13 mouse cellular contexts compared by ENCODE assay signal in genomic region chr12:100293956-100294355, GRCm38 (mm10).
DNase-seq lines count a peak whose midpoint lies in the region; ATAC-seq lines count a peak whose summit lies in the region.
"Had no signal": no experiment of that assay in that cellular context is flagged by ENCODE, and none has a peak within 500 bp of the region (broad histone marks: within the 10 kb centered on the region; RNA-seq: fewer than 3 reads in every experiment).

No protein-coding gene starts in this region.

- intact Hi-C loops in gastrocnemius, postnatal 14 days (cut with DNase I; ENCODE audit: low total_unique reads) = no loop called here
- intact Hi-C loops in left cerebral cortex, postnatal 4 days (cut with DNase I) = no loop called here

- 68% methylated on average over 9 of the region's 9 CpGs for WGBS in heart, embryonic 12.5 days

- H3K9me3 ChIP-seq in heart, embryonic 12.5 days (replicated peaks) = no peaks in the 10 kb centered on the region
- H3K9me3 ChIP-seq: midbrain, embryonic 15.5 days had no signal

- no peak overlapping the region for H3K9ac ChIP-seq in heart, embryonic 12.5 days
- H3K9ac ChIP-seq: heart, embryonic 13.5 days; liver, postnatal 0 days; midbrain, embryonic 15.5 days had no signal

- H3K36me3 ChIP-seq in heart, embryonic 12.5 days = no peaks in the 10 kb centered on the region
- H3K36me3 ChIP-seq: heart, embryonic 13.5 days; midbrain, embryonic 15.5 days had no signal

- H3K27ac ChIP-seq in heart, embryonic 12.5 days (ENCODE audit: poor library complexity, severe bottlenecking) = no peak overlapping the region
- H3K27ac ChIP-seq: heart, embryonic 13.5 days; midbrain, embryonic 15.5 days had no signal

- H3K4me3 ChIP-seq in heart, embryonic 12.5 days = no peak overlapping the region
- H3K4me3 ChIP-seq: heart, embryonic 13.5 days; midbrain, embryonic 15.5 days had no signal

- ATAC-seq in heart, embryonic 12.5 days (ENCODE audit: insufficient number of reproducible peaks, low FRiP score) = no peak
- ATAC-seq: intestine, embryonic 16.5 days; liver, postnatal 0 days; midbrain, embryonic 15.5 days had no signal

- DNase-seq in heart, adult 18-20 months = peak; percentile 76 to 90
- DNase-seq in adipocyte (ENCODE audit: low spot score) = peak; percentile 28
- peak; percentile 53 for DNase-seq in gastrocnemius, postnatal 14 days
- DNase-seq in heart, postnatal 4 days = peak; percentile 78
- DNase-seq in urinary bladder, postnatal 10 days (ENCODE audit: low spot score) = no peak
- DNase-seq in frontal cortex, postnatal 10 days (ENCODE audit: low spot score in 2 of 2) = no peak
- no peak for DNase-seq in left cerebral cortex, postnatal 4 days
- DNase-seq: liver, postnatal 0 days; right cerebral cortex, postnatal 25 days had no signal

- H3K4me1 ChIP-seq in heart, embryonic 12.5 days (replicated peaks) = peaks cover 40% of the 10 kb centered on the region

- H3K27me3 ChIP-seq in heart, embryonic 12.5 days (replicated peaks) = no peaks in the 10 kb centered on the region
- H3K27me3 ChIP-seq: heart, embryonic 13.5 days; midbrain, embryonic 15.5 days had no signal

- no peak overlapping the region for H3K4me2 ChIP-seq in heart, embryonic 12.5 days
- H3K4me2 ChIP-seq: heart, embryonic 13.5 days; midbrain, embryonic 15.5 days had no signal

Comparison
In these comparisons a context has a peak if more than half of its experiments do, and no peak if none do; other contexts are left out.
1. DNase-seq: peak in heart, adult 18-20 months (2 of 2), adipocyte (single experiment), gastrocnemius, postnatal 14 days (single experiment) and heart, postnatal 4 days (single experiment); none in urinary bladder, postnatal 10 days (single experiment), frontal cortex, postnatal 10 days (0 of 2) and left cerebral cortex, postnatal 4 days (single experiment).